Mouse (Mus musculus) stomach, embryonic 15.5 days (tissue): ENCODE measurements at regions not wholly inside any gene's neighbourhood (a gene's known extent, or its start where the extent isn't known, plus 50 kb on each side); places are given as distances from the start of the nearest gene placed in this dataset.
"Not testable (repeated sequence)": the region's sequence is repeated elsewhere in the genome, so short reads cannot be mapped to it uniquely, and the experiment has no call there.

Experiments
- ATAC-seq: fragments of 200-750 bp; cut with Nextera tagmentation; 2 replicates; pipeline ENCODE4 v1.8.0; 2017; ENCODE audit warnings: low read depth, moderate number of reproducible peaks, moderate TSS enrichment; ENCODE audit not compliant: insufficient read depth, low FRiP score
- H3K27ac ChIP-seq: fragments of 300-500 bp; sonication (generic); 2 replicates; pipeline ENCODE4 v1.5.1; 2015; ENCODE audit warnings: mild to moderate bottlenecking, inconsistent platforms
- H3K27me3 ChIP-seq: fragments of 300-500 bp; sonication (generic); replicated peaks from 2 replicates; pipeline ENCODE4 v1.6.1; 2015; ENCODE audit warnings: inconsistent platforms
- H3K36me3 ChIP-seq: fragments of 300-500 bp; sonication (generic); 2 replicates; pipeline ENCODE4 v1.6.1; 2015; ENCODE audit warnings: inconsistent platforms
- H3K4me1 ChIP-seq: fragments of 300-500 bp; sonication (generic); 2 replicates; pipeline ENCODE4 v1.6.1; 2015; ENCODE audit warnings: inconsistent platforms
- H3K4me2 ChIP-seq: fragments of 300-500 bp; sonication (generic); 2 replicates; pipeline ENCODE4 v1.6.1; 2015; ENCODE audit warnings: mild to moderate bottlenecking, inconsistent platforms
- H3K4me3 ChIP-seq: fragments of 300-500 bp; sonication (generic); replicated peaks from 2 replicates; pipeline ENCODE4 v1.5.1; 2015; ENCODE audit warnings: inconsistent platforms
- H3K9ac ChIP-seq: fragments of 300-500 bp; sonication (generic); 2 replicates; pipeline ENCODE4 v1.6.1; 2015; ENCODE audit warnings: inconsistent platforms
- H3K9me3 ChIP-seq: fragments of 300-500 bp; sonication (generic); 2 replicates; pipeline ENCODE4 v1.6.1; 2016; ENCODE audit warnings: inconsistent platforms
- WGBS: fragments of 180-500 bp; shearing (Covaris S2); methylation state at CpG from one replicate; pipeline ENCODE4 v1.1.7; 2015; 5-methylcytosine and 5-hydroxymethylcytosine counted together

GRCm38 (mm10) chr2:100918122-100918521, 706.4 kb upstream of the Rag2 start:
- no peaks in the 10 kb centered on the region for H3K27me3 ChIP-seq
- no peak overlapping the region for H3K4me3 ChIP-seq
- H3K4me2 ChIP-seq = no peak overlapping the region
- H3K36me3 ChIP-seq = no peaks in the 10 kb centered on the region
- H3K4me1 ChIP-seq = no peaks in the 10 kb centered on the region
- 68% methylated on average over 3 of the region's 3 CpGs for WGBS
- H3K9me3 ChIP-seq = no peaks in the 10 kb centered on the region
- H3K9ac ChIP-seq = no peak overlapping the region
- no peak for ATAC-seq
- no peak overlapping the region for H3K27ac ChIP-seq

- Histone ChIP-seq H3K27ac (no peak overlapping the region), H3K36me3 (no peaks in the 10 kb centered on the region), H3K9ac (no peak overlapping the region), H3K27me3 (no peaks in the 10 kb centered on the region), H3K9me3 (no peaks in the 10 kb centered on the region), H3K4me1 (no peaks in the 10 kb centered on the region), H3K4me3 (no peak overlapping the region), H3K4me2 (no peak overlapping the region)
- WGBS = 51% methylated on average over 1 of the region's 1 CpGs
- ATAC-seq = no peak
Measured at GRCm38 (mm10) chr2:100919537-100920212, 704.8 kb upstream of the Rag2 start.

- not testable (repeated sequence) for H3K9me3 ChIP-seq, H3K27me3 ChIP-seq, H3K9ac ChIP-seq, H3K4me3 ChIP-seq, H3K36me3 ChIP-seq, H3K4me1 ChIP-seq, ATAC-seq, H3K27ac ChIP-seq, H3K4me2 ChIP-seq
- 53% methylated on average over 3 of the region's 3 CpGs for WGBS
Measured at GRCm38 (mm10) chr2:100948632-100949031, 675.9 kb upstream of the Rag2 start.

GRCm38 (mm10) chr2:100959412-100959811, 665.1 kb upstream of the Rag2 start:
- 89% methylated on average over 1 of the region's 1 CpGs for WGBS
- ATAC-seq = no peak

GRCm38 (mm10) chr2:100964584-100964983, 659.9 kb upstream of the Rag2 start:
- H3K9me3 ChIP-seq = no peaks in the 10 kb centered on the region
- no peak for ATAC-seq
- H3K36me3 ChIP-seq = no peaks in the 10 kb centered on the region
- no peaks in the 10 kb centered on the region for H3K27me3 ChIP-seq
- WGBS = 84% methylated on average over 2 of the region's 2 CpGs
- no peak overlapping the region for H3K9ac ChIP-seq
- no peak overlapping the region for H3K4me2 ChIP-seq
- H3K27ac ChIP-seq = no peak overlapping the region
- H3K4me1 ChIP-seq = no peaks in the 10 kb centered on the region
- H3K4me3 ChIP-seq = no peak overlapping the region

More at GRCm38 (mm10) chr2:100959412-100959811, 665.1 kb upstream of the Rag2 start:
- H3K9ac ChIP-seq = no peak overlapping the region
- no peaks in the 10 kb centered on the region for H3K4me1 ChIP-seq
- H3K4me2 ChIP-seq = no peak overlapping the region
- H3K36me3 ChIP-seq = no peaks in the 10 kb centered on the region
- H3K4me3 ChIP-seq = no peak overlapping the region
- H3K27me3 ChIP-seq = no peaks in the 10 kb centered on the region
- no peaks in the 10 kb centered on the region for H3K9me3 ChIP-seq
- no peak overlapping the region for H3K27ac ChIP-seq

GRCm38 (mm10) chr2:100977202-100977601, 647.3 kb upstream of the Rag2 start:
- Histone ChIP-seq H3K4me2 (no peak overlapping the region), H3K36me3 (no peaks in the 10 kb centered on the region), H3K27me3 (no peaks in the 10 kb centered on the region), H3K9me3 (no peaks in the 10 kb centered on the region), H3K9ac (no peak overlapping the region), H3K4me1 (no peaks in the 10 kb centered on the region), H3K27ac (no peak overlapping the region), H3K4me3 (no peak overlapping the region)
- no peak for ATAC-seq

GRCm38 (mm10) chr2:100982362-100982761, 642.2 kb upstream of the Rag2 start:
- H3K36me3 ChIP-seq = no peaks in the 10 kb centered on the region
- H3K9me3 ChIP-seq = no peaks in the 10 kb centered on the region
- no peak overlapping the region for H3K9ac ChIP-seq
- H3K4me3 ChIP-seq = no peak overlapping the region
- H3K27me3 ChIP-seq = no peaks in the 10 kb centered on the region
- H3K27ac ChIP-seq = no peak overlapping the region
- H3K4me1 ChIP-seq = no peaks in the 10 kb centered on the region
- no peak for ATAC-seq
- H3K4me2 ChIP-seq = no peak overlapping the region
- WGBS = 45% methylated on average over 1 of the region's 1 CpGs

GRCm38 (mm10) chr2:101015353-101015752, 609.2 kb upstream of the Rag2 start:
- Histone ChIP-seq H3K4me1 (no peaks in the 10 kb centered on the region), H3K9ac (no peak overlapping the region), H3K4me2 (no peak overlapping the region), H3K27ac (no peak overlapping the region), H3K27me3 (no peaks in the 10 kb centered on the region), H3K9me3 (no peaks in the 10 kb centered on the region), H3K36me3 (no peaks in the 10 kb centered on the region), H3K4me3 (no peak overlapping the region)
- WGBS = 83% methylated on average over 3 of the region's 3 CpGs
- ATAC-seq = no peak

GRCm38 (mm10) chr2:101019384-101019783, 605.1 kb upstream of the Rag2 start:
- Histone ChIP-seq H3K9me3 (no peaks in the 10 kb centered on the region), H3K36me3 (no peaks in the 10 kb centered on the region), H3K4me2 (no peak overlapping the region), H3K27me3 (no peaks in the 10 kb centered on the region), H3K27ac (no peak overlapping the region), H3K4me3 (no peak overlapping the region), H3K4me1 (no peaks in the 10 kb centered on the region), H3K9ac (no peak overlapping the region)
- ATAC-seq = no peak
- WGBS = 75% methylated on average over 2 of the region's 2 CpGs

- H3K27me3 ChIP-seq = no peaks in the 10 kb centered on the region
- no peak overlapping the region for H3K9ac ChIP-seq
- no peak overlapping the region for H3K4me2 ChIP-seq
- no peak for ATAC-seq
- H3K9me3 ChIP-seq = no peaks in the 10 kb centered on the region
- no peak overlapping the region for H3K27ac ChIP-seq
- no peaks in the 10 kb centered on the region for H3K36me3 ChIP-seq
- H3K4me3 ChIP-seq = no peak overlapping the region
- H3K4me1 ChIP-seq = no peaks in the 10 kb centered on the region
- WGBS = 72% methylated on average over 2 of the region's 2 CpGs
Measured at GRCm38 (mm10) chr2:101021515-101021914, 603.0 kb upstream of the Rag2 start.

GRCm38 (mm10) chr2:101043050-101043449, 581.5 kb upstream of the Rag2 start:
- no peaks in the 10 kb centered on the region for H3K9me3 ChIP-seq
- WGBS = 51% methylated on average over 3 of the region's 3 CpGs
- no peaks in the 10 kb centered on the region for H3K4me1 ChIP-seq
- no peaks in the 10 kb centered on the region for H3K36me3 ChIP-seq
- no peak for ATAC-seq
- H3K27me3 ChIP-seq = no peaks in the 10 kb centered on the region
- no peak overlapping the region for H3K4me3 ChIP-seq
- H3K9ac ChIP-seq = no peak overlapping the region
- no peak overlapping the region for H3K4me2 ChIP-seq
- no peak overlapping the region for H3K27ac ChIP-seq

- H3K9me3 ChIP-seq = no peaks in the 10 kb centered on the region
- no peak overlapping the region for H3K4me2 ChIP-seq
- no peak overlapping the region for H3K9ac ChIP-seq
- H3K36me3 ChIP-seq = no peaks in the 10 kb centered on the region
- H3K4me1 ChIP-seq = no peaks in the 10 kb centered on the region
- WGBS = 58% methylated on average over 4 of the region's 4 CpGs
- no peaks in the 10 kb centered on the region for H3K27me3 ChIP-seq
- no peak for ATAC-seq
- H3K27ac ChIP-seq = no peak overlapping the region
- H3K4me3 ChIP-seq = no peak overlapping the region
Measured at GRCm38 (mm10) chr2:101062939-101063338, 561.6 kb upstream of the Rag2 start.

- Histone ChIP-seq H3K4me1 (no peaks in the 10 kb centered on the region), H3K4me2 (no peak overlapping the region), H3K9me3 (no peaks in the 10 kb centered on the region), H3K9ac (no peak overlapping the region), H3K4me3 (no peak overlapping the region), H3K36me3 (no peaks in the 10 kb centered on the region), H3K27ac (no peak overlapping the region), H3K27me3 (no peaks in the 10 kb centered on the region)
- no peak for ATAC-seq
Measured at GRCm38 (mm10) chr2:101074990-101075389, 549.5 kb upstream of the Rag2 start.
